Mouse (Mus musculus) sigmoid colon, adult 10 weeks (tissue): ENCODE results near the gene Zfp994. TPM values are rescaled to one million over a fixed set of nuclear protein-coding genes. Genes with fewer than 3 reads are reported as not detected.

Source experiments
- polyA plus RNA-seq: library from polyadenylated mRNA; stranded (reverse); fragments of 350-450 nt; fragmentation: Illumina TruSeq; extraction: RNeasy Lipid Tissue Mini Kit (QIAGEN cat#74804); gene quantifications from one replicate; pipeline ENCODE4 v1.2.3, GENCODE M21; 2014; ENCODE audit warnings: low read depth, low replicate concordance

The Zfp994 gene
- 48.9 TPM for polyA plus RNA-seq

DNA sequence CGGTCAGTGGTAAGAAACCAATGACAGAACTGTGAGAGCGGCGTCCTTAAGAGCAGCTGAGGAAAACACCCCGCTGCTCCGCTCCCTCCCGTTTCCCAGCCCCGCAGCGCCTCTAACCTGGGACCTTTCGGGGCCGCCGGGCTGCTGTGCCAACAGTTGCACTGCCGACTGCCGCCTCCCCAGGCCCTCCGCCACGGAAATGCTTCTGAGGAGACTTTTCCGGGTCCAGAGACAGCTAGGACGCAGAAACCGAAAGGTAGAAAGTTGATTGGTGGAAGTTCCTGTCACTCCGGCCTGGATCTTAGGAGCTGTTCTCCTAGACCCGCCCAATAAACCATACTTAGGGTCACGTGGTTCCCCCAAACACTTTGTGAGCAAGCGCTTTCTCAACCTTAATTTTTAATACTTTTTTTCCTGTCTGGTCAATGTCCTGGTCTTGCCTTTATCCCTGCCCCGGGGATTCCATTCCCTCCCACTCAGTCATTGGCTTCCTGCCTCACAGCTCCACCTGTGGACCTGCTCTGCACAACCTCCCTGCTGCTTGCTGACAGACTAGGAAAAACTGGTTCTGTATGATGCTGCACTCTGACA, at the start of gene Zfp994:
TSS of gene Zfp994 (minus strand) at position 195 of the 591 bp plus-strand sequence.

DNA sequence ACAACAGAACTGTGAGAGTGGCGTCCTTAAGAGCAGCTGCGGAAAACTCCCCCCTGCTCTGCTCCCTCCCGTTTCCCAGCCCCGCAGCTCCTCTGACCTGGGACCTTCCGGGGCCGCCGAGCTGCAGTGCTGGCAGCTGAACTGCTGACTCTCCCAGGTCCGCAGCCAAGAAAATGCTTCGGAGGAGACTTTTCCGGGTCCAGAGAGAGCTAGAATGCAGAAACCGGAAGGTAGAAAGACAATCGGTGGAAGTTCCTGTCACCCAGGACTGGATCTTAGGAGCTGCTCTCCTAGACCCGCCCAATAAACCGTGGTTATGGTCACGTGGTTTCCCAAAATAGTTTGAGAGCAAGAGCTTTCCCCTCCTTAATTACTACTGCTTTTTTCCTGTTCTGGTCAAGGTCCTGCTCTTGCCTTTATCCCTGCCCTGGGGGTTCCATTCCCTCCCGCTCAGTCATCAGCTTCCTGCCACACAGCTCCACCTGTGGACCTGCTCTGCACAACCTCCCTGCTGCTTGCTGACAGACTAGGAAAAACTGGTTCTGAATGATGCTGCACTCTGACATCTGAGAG, 59.6 kb downstream of the Zfp994 start, which contains the start of gene Zfp947:
TSS of gene Zfp947 (minus strand) at position 469 of the 573 bp plus-strand sequence.

Other genes with a start within 250 kb of the Zfp994 start
- gene Zfp947, start 59.4 kb downstream of the Zfp994 start, polyA plus RNA-seq, result 19.8 TPM
- gene CT030661.1, start 89.2 kb upstream of the Zfp994 start, polyA plus RNA-seq, result 129 TPM
- gene Zfp944, start 135.8 kb upstream of the Zfp994 start, polyA plus RNA-seq, result 79.5 TPM
- gene Zfp758, start 135.8 kb upstream of the Zfp994 start, polyA plus RNA-seq, result 82.5 TPM
- gene Zfp946, start 198.6 kb upstream of the Zfp994 start, polyA plus RNA-seq, result 207 TPM